Mouse (Mus musculus) forebrain, embryonic 12.5 days (tissue): ENCODE measurements at regions not wholly inside any gene's neighbourhood (a gene's known extent, or its start where the extent isn't known, plus 50 kb on each side); places are given as distances from the start of the nearest gene placed in this dataset.

Experiments
- ATAC-seq: fragments of 200-750 bp; cut with Nextera tagmentation; 2 replicates; pipeline ENCODE4 v1.8.0; 2017; ENCODE audit warnings: moderate TSS enrichment; ENCODE audit not compliant: low FRiP score
- H3K27ac ChIP-seq: fragments of 300-500 bp; sonication (generic); 2 replicates; pipeline ENCODE4 v1.5.1; 2016; ENCODE audit warnings: mild to moderate bottlenecking
- H3K27me3 ChIP-seq: fragments of 300-500 bp; sonication (generic); 2 replicates; pipeline ENCODE4 v1.6.1; 2016; ENCODE audit warnings: mild to moderate bottlenecking
- H3K36me3 ChIP-seq: fragments of 300-500 bp; sonication (generic); replicated peaks from 2 replicates; pipeline ENCODE4 v1.6.1; 2016; ENCODE audit warnings: mild to moderate bottlenecking
- H3K4me1 ChIP-seq: fragments of 300-500 bp; sonication (generic); 2 replicates; pipeline ENCODE4 v1.6.1; 2016
- H3K4me2 ChIP-seq: fragments of 300-500 bp; sonication (generic); 2 replicates; pipeline ENCODE4 v1.6.1; 2016; ENCODE audit warnings: mild to moderate bottlenecking, moderate library complexity
- H3K4me3 ChIP-seq: fragments of 300-500 bp; sonication (generic); replicated peaks from 2 replicates; pipeline ENCODE4 v1.5.1; 2016; ENCODE audit warnings: mild to moderate bottlenecking
- H3K9ac ChIP-seq: fragments of 300-500 bp; sonication (generic); 2 replicates; pipeline ENCODE4 v1.6.1; 2016; ENCODE audit warnings: mild to moderate bottlenecking
- H3K9me3 ChIP-seq: fragments of 300-500 bp; sonication (generic); 2 replicates; pipeline ENCODE4 v1.6.1; 2016
- WGBS: fragments of 180-500 bp; shearing (Covaris S2); methylation state at CpG from one replicate; pipeline ENCODE4 v1.1.7; 2016; 5-methylcytosine and 5-hydroxymethylcytosine counted together

GRCm38 (mm10) chr4:7228980-7229379 is 1009.9 kb downstream of the Car8 start:
- Histone ChIP-seq H3K4me3 (no peak overlapping the region), H3K36me3 (no peaks in the 10 kb centered on the region), H3K27me3 (no peaks in the 10 kb centered on the region), H3K4me2 (no peak overlapping the region), H3K9ac (no peak overlapping the region), H3K4me1 (no peaks in the 10 kb centered on the region), H3K9me3 (peaks cover 22% of the 10 kb centered on the region), H3K27ac (no peak overlapping the region)
- no peak for ATAC-seq
- 83% methylated on average over 2 of the region's 2 CpGs for WGBS

- no peaks in the 10 kb centered on the region for H3K27me3 ChIP-seq
- no peaks in the 10 kb centered on the region for H3K4me1 ChIP-seq
- peak; percentile 41; the same call in 1 of the 2 replicates for ATAC-seq
- 94% methylated on average over 3 of the region's 3 CpGs for WGBS
- H3K27ac ChIP-seq = no peak overlapping the region
- no peak overlapping the region for H3K4me2 ChIP-seq
- H3K9ac ChIP-seq = no peak overlapping the region
- no peaks in the 10 kb centered on the region for H3K9me3 ChIP-seq
- H3K36me3 ChIP-seq = no peaks in the 10 kb centered on the region
- no peak overlapping the region for H3K4me3 ChIP-seq
Observed at GRCm38 (mm10) chr4:7222922-7223321, 1015.9 kb downstream of the Car8 start.

- Histone ChIP-seq H3K4me1 (0 out of 2 replicates have a peak, but pooled peaks cover 3% of the 10 kb centered on the region), H3K36me3 (no peaks in the 10 kb centered on the region), H3K4me2 (no peak overlapping the region), H3K27me3 (no peaks in the 10 kb centered on the region), H3K9ac (no peak overlapping the region), H3K4me3 (no peak overlapping the region), H3K27ac (no peak overlapping the region), H3K9me3 (no peaks in the 10 kb centered on the region)
- no peak for ATAC-seq
Observed at GRCm38 (mm10) chr4:7220426-7220825, 1018.4 kb downstream of the Car8 start.

GRCm38 (mm10) chr4:7215048-7216030 is 1023.5 kb downstream of the Car8 start:
- WGBS = 75% methylated on average over 5 of the region's 5 CpGs
- no peaks in the 10 kb centered on the region for H3K36me3 ChIP-seq
- no peak overlapping the region for H3K4me2 ChIP-seq
- H3K4me1 ChIP-seq = 0 out of 2 replicates have a peak, but pooled peaks cover 3% of the 10 kb centered on the region
- no peak overlapping the region for H3K4me3 ChIP-seq
- H3K27me3 ChIP-seq = no peaks in the 10 kb centered on the region
- ATAC-seq = no peak
- no peak overlapping the region for H3K27ac ChIP-seq
- H3K9me3 ChIP-seq = no peaks in the 10 kb centered on the region
- H3K9ac ChIP-seq = no peak overlapping the region

GRCm38 (mm10) chr4:7206987-7207386 is 1031.9 kb downstream of the Car8 start:
- no peak overlapping the region for H3K9ac ChIP-seq
- WGBS = 88% methylated on average over 1 of the region's 1 CpGs
- H3K4me1 ChIP-seq = no peaks in the 10 kb centered on the region
- no peaks in the 10 kb centered on the region for H3K36me3 ChIP-seq
- no peak overlapping the region for H3K27ac ChIP-seq
- H3K27me3 ChIP-seq = no peaks in the 10 kb centered on the region
- no peaks in the 10 kb centered on the region for H3K9me3 ChIP-seq
- ATAC-seq = no peak
- H3K4me3 ChIP-seq = no peak overlapping the region
- no peak overlapping the region for H3K4me2 ChIP-seq

GRCm38 (mm10) chr4:7201816-7202215 is 1037.0 kb downstream of the Car8 start:
- ATAC-seq = no peak
- WGBS = 0% methylated on average over 2 of the region's 2 CpGs

GRCm38 (mm10) chr4:7199941-7200340 is 1038.9 kb downstream of the Car8 start:
- H3K27me3 ChIP-seq = no peaks in the 10 kb centered on the region
- H3K9ac ChIP-seq = no peak overlapping the region
- 86% methylated on average over 2 of the region's 2 CpGs for WGBS
- ATAC-seq = no peak
- no peaks in the 10 kb centered on the region for H3K4me1 ChIP-seq
- H3K4me3 ChIP-seq = no peak overlapping the region
- H3K36me3 ChIP-seq = no peaks in the 10 kb centered on the region
- H3K4me2 ChIP-seq = no peak overlapping the region
- H3K9me3 ChIP-seq = no peaks in the 10 kb centered on the region
- H3K27ac ChIP-seq = no peak overlapping the region

More at GRCm38 (mm10) chr4:7201816-7202215, 1037.0 kb downstream of the Car8 start:
- Histone ChIP-seq H3K27me3 (no peaks in the 10 kb centered on the region), H3K4me1 (no peaks in the 10 kb centered on the region), H3K9me3 (no peaks in the 10 kb centered on the region), H3K36me3 (no peaks in the 10 kb centered on the region), H3K27ac (no peak overlapping the region), H3K9ac (no peak overlapping the region), H3K4me3 (no peak overlapping the region), H3K4me2 (no peak overlapping the region)

- Histone ChIP-seq H3K4me3 (no peak overlapping the region), H3K9me3 (no peaks in the 10 kb centered on the region), H3K27ac (no peak overlapping the region), H3K27me3 (no peaks in the 10 kb centered on the region), H3K9ac (no peak overlapping the region), H3K4me1 (no peaks in the 10 kb centered on the region), H3K36me3 (no peaks in the 10 kb centered on the region), H3K4me2 (no peak overlapping the region)
- ATAC-seq = no peak
- 89% methylated on average over 2 of the region's 2 CpGs for WGBS
Observed at GRCm38 (mm10) chr4:7199052-7199451, 1039.8 kb downstream of the Car8 start.

- 93% methylated on average over 3 of the region's 3 CpGs for WGBS
- no peak for ATAC-seq
- Histone ChIP-seq H3K27me3 (no peaks in the 10 kb centered on the region), H3K9me3 (no peaks in the 10 kb centered on the region), H3K4me1 (no peaks in the 10 kb centered on the region), H3K9ac (no peak overlapping the region), H3K4me2 (no peak overlapping the region), H3K27ac (no peak overlapping the region), H3K36me3 (no peaks in the 10 kb centered on the region), H3K4me3 (no peak overlapping the region)
Observed at GRCm38 (mm10) chr4:7196570-7196969, 1042.3 kb downstream of the Car8 start.

GRCm38 (mm10) chr4:7195619-7196018 is 1043.2 kb downstream of the Car8 start:
- Histone ChIP-seq H3K4me3 (no peak overlapping the region), H3K4me2 (no peak overlapping the region), H3K9me3 (no peaks in the 10 kb centered on the region), H3K9ac (no peak overlapping the region), H3K36me3 (no peaks in the 10 kb centered on the region), H3K27ac (no peak overlapping the region), H3K4me1 (no peaks in the 10 kb centered on the region), H3K27me3 (no peaks in the 10 kb centered on the region)
- 81% methylated on average over 1 of the region's 1 CpGs for WGBS
- no peak for ATAC-seq

- no peak overlapping the region for H3K27ac ChIP-seq
- no peaks in the 10 kb centered on the region for H3K9me3 ChIP-seq
- H3K4me3 ChIP-seq = no peak overlapping the region
- no peak overlapping the region for H3K4me2 ChIP-seq
- H3K9ac ChIP-seq = no peak overlapping the region
- ATAC-seq = no peak
- no peaks in the 10 kb centered on the region for H3K36me3 ChIP-seq
- H3K27me3 ChIP-seq = no peaks in the 10 kb centered on the region
- 78% methylated on average over 3 of the region's 3 CpGs for WGBS
- no peaks in the 10 kb centered on the region for H3K4me1 ChIP-seq
Observed at GRCm38 (mm10) chr4:7191912-7192311, 1046.9 kb downstream of the Car8 start.

- WGBS = 79% methylated on average over 3 of the region's 3 CpGs
- H3K4me3 ChIP-seq = no peak overlapping the region
- H3K9me3 ChIP-seq = no peaks in the 10 kb centered on the region
- no peaks in the 10 kb centered on the region for H3K4me1 ChIP-seq
- no peaks in the 10 kb centered on the region for H3K36me3 ChIP-seq
- no peak; the same call in 1 of the 2 replicates for ATAC-seq
- no peaks in the 10 kb centered on the region for H3K27me3 ChIP-seq
- H3K9ac ChIP-seq = no peak overlapping the region
- H3K4me2 ChIP-seq = no peak overlapping the region
- no peak overlapping the region for H3K27ac ChIP-seq
Observed at GRCm38 (mm10) chr4:7191228-7191627, 1047.6 kb downstream of the Car8 start.

GRCm38 (mm10) chr4:7175030-7175429 is 1063.8 kb downstream of the Car8 start:
- Histone ChIP-seq H3K9ac (no peak overlapping the region), H3K4me3 (no peak overlapping the region), H3K9me3 (no peaks in the 10 kb centered on the region), H3K4me1 (no peaks in the 10 kb centered on the region), H3K4me2 (no peak overlapping the region), H3K27ac (no peak overlapping the region), H3K27me3 (no peaks in the 10 kb centered on the region), H3K36me3 (no peaks in the 10 kb centered on the region)
- no peak for ATAC-seq
- 67% methylated on average over 9 of the region's 9 CpGs for WGBS
